ENCODE assay signal across 8 mouse cellular contexts in genomic region chr2:109677221-109678089, GRCm38 (mm10). TPM values are rescaled to one million over a fixed set of nuclear protein-coding genes. Genes with fewer than 3 reads are reported as not detected.
A peak's percentile ranks its signal among the peaks of the same experiment; 100 is the strongest.
DNase-seq lines count a peak whose midpoint lies in the region; ATAC-seq and TF ChIP-seq lines count a peak whose summit lies in the region.

No protein-coding gene starts in this region.

- peaks cover 13% of the 10 kb centered on the region for H3K4me1 ChIP-seq in kidney, embryonic 14.5 days (ENCODE audit: control insufficient read depth, insufficient read depth, low read length)
- H3K4me1 ChIP-seq in bone marrow macrophage, adult 2 months (ENCODE audit: control insufficient read depth, insufficient read depth, low read length) = no peaks in the 10 kb centered on the region
- peaks cover 2% of the 10 kb centered on the region; the same call in 1 of the 2 replicates for H3K4me1 ChIP-seq in forebrain, embryonic 11.5 days (replicated peaks; ENCODE audit: control insufficient read depth, insufficient read depth, low read length)
- H3K4me1 ChIP-seq in lung, adult 2 months (ENCODE audit: control insufficient read depth, insufficient read depth, low read length) = no peaks in the 10 kb centered on the region

- H3K27me3 ChIP-seq in kidney, embryonic 14.5 days (ENCODE audit: control insufficient read depth, insufficient read depth, low read length) = peaks cover 69% of the 10 kb centered on the region
- H3K27me3 ChIP-seq in forebrain, embryonic 11.5 days (ENCODE audit: control insufficient read depth, insufficient read depth, low read length) = peaks cover 41% of the 10 kb centered on the region
- no peaks in the 10 kb centered on the region for H3K27me3 ChIP-seq in myocyte (ENCODE audit: control insufficient read depth, insufficient read depth, insufficient read length)

- no peaks in the 10 kb centered on the region for H3K9me3 ChIP-seq in kidney, embryonic 14.5 days (ENCODE audit: control insufficient read depth, low read length)
- no peaks in the 10 kb centered on the region for H3K9me3 ChIP-seq in forebrain, embryonic 11.5 days (ENCODE audit: control insufficient read depth, low read length)

- WGBS in kidney, embryonic 14.5 days = under 1% methylated on average over 50 of the region's 50 CpGs
- WGBS in forebrain, embryonic 11.5 days = under 1% methylated on average over 46 of the region's 50 CpGs
- 3% methylated on average over 50 of the region's 50 CpGs for WGBS in lung, adult 2 months

- TF ChIP-seq POLR2A in bone marrow macrophage, adult 2 months (IDR thresholded peaks at IDR 0.05; ENCODE audit: borderline replicate concordance, low read depth, low read length) = no peak
- TF ChIP-seq POLR2A in myocyte (IDR thresholded peaks at IDR 0.05; ENCODE audit: insufficient read length, low read depth) = peak; percentile 74
- TF ChIP-seq POLR2A in lung, adult 2 months (IDR thresholded peaks at IDR 0.05; ENCODE audit: borderline replicate concordance, extremely low read depth, low read depth, low read length) = no peak

- H3K79me2 ChIP-seq in myocyte (ENCODE audit: control insufficient read depth, insufficient read depth) = no peaks in the 10 kb centered on the region

- no peak for DNase-seq in kidney, adult 8-10 months
- DNase-seq in forebrain, embryonic 11.5 days (ENCODE audit: low spot score) = peak; percentile 83
- DNase-seq in layer of hippocampus, postnatal 14 days (ENCODE audit: low spot score in 2 of 2) = peak; percentile 55 to 59
- DNase-seq in lung, adult 2 months = no peak

- H3K36me3 ChIP-seq in kidney, embryonic 14.5 days (ENCODE audit: control insufficient read depth, insufficient read depth, low read length) = no peaks in the 10 kb centered on the region
- no peaks in the 10 kb centered on the region for H3K36me3 ChIP-seq in forebrain, embryonic 11.5 days (ENCODE audit: control insufficient read depth, insufficient read depth, low read length)
- H3K36me3 ChIP-seq in myocyte (ENCODE audit: control insufficient read depth, insufficient read depth) = no peaks in the 10 kb centered on the region

- peak overlapping the region; percentile 28 for H3K4me3 ChIP-seq in kidney, embryonic 14.5 days (ENCODE audit: low read length)
- peak overlapping the region; percentile 31 for H3K4me3 ChIP-seq in bone marrow macrophage, adult 2 months (ENCODE audit: insufficient read depth, low read length)
- peak overlapping the region; percentile 55 for H3K4me3 ChIP-seq in forebrain, embryonic 11.5 days (ENCODE audit: low read depth, low read length)
- peak overlapping the region; percentile 40 for H3K4me3 ChIP-seq in myocyte
- no peak overlapping the region for H3K4me3 ChIP-seq in lung, adult 2 months (replicated peaks; ENCODE audit: extremely low read depth, low read depth, low read length)

- H3K4me2 ChIP-seq in kidney, embryonic 14.5 days (replicated peaks; ENCODE audit: low read depth, low read length) = peak overlapping the region; percentile 67
- peak overlapping the region; percentile 88 for H3K4me2 ChIP-seq in forebrain, embryonic 11.5 days (ENCODE audit: low read depth, low read length, severe bottlenecking)
- H3K4me2 ChIP-seq in myocyte (ENCODE audit: low read depth) = peak overlapping the region; percentile 93

- no peak for TF ChIP-seq CTCF in bone marrow macrophage, adult 2 months (IDR thresholded peaks at IDR 0.05; ENCODE audit: low read depth, low read length)
- TF ChIP-seq CTCF in lung, adult 2 months (IDR thresholded peaks at IDR 0.05; ENCODE audit: insufficient read depth, low read length) = no peak

- H3K27ac ChIP-seq in kidney, embryonic 14.5 days (ENCODE audit: low read depth, low read length) = no peak overlapping the region
- no peak overlapping the region for H3K27ac ChIP-seq in bone marrow macrophage, adult 2 months (ENCODE audit: insufficient read depth, low read depth, low read length)
- H3K27ac ChIP-seq in forebrain, embryonic 11.5 days (ENCODE audit: low read depth, low read length) = peak overlapping the region; percentile 72; the same call in 1 of the 2 replicates

- H3K9ac ChIP-seq in kidney, embryonic 14.5 days (ENCODE audit: low read depth, low read length) = peak overlapping the region; percentile 34; the same call in 1 of the 2 replicates
- H3K9ac ChIP-seq in forebrain, embryonic 11.5 days (ENCODE audit: low read length) = peak overlapping the region; percentile 66

- peak; percentile 51 for ATAC-seq in kidney, embryonic 14.5 days (ENCODE audit: low FRiP score, low TSS enrichment)
- peak; percentile 73 for ATAC-seq in forebrain, embryonic 11.5 days (replicated peaks; ENCODE audit: low FRiP score)
- no peak for ATAC-seq in monocyte, adult 5-6 weeks (replicated peaks; ENCODE audit: insufficient number of reproducible peaks, low FRiP score, low TSS enrichment, poor library complexity, severe bottlenecking)

- H3ac ChIP-seq in myocyte (ENCODE audit: control insufficient read depth, insufficient read length) = peak overlapping the region; percentile 47

TF ChIP-seq in myocyte, 11 proteins besides CTCF, POLR2A, EP300 and RAD21:
- TF ChIP-seq CEBPB (IDR thresholded peaks at IDR 0.05; ENCODE audit: insufficient read depth, poor library complexity, severe bottlenecking) (no peak), USF1 (IDR thresholded peaks at IDR 0.05; ENCODE audit: low read depth) (peak; percentile 3)
TF ChIP-seq in myocyte: peak in this region for 1.

RNA-seq across cellular contexts. Expression of gene Bdnf, which starts 3.0 kb away (rescaled TPM):
- polyA plus RNA-seq in kidney, embryonic 14.5 days (2014; fragmentation: Nextera tagmentation; extraction: Ambion mirVana) = 0.67 and 0.79 TPM in 2 replicates
- not detected in 2 replicates for polyA plus RNA-seq in bone marrow macrophage, adult 2 months (2012; ENCODE audit: insufficient read depth, insufficient read length, missing spikeins)
- polyA plus RNA-seq in forebrain, embryonic 11.5 days (2014; fragmentation: Nextera tagmentation; extraction: Ambion mirVana) = 0.85 and 1.1 TPM in 2 replicates
- 10 to 100 TPM; 34.2 TPM for total RNA-seq in layer of hippocampus, postnatal 14 days (2021)
- 3.3 TPM for polyA plus RNA-seq in myocyte (2012; fragmentation: generic; extraction: Trizol)
- not detected in 3 replicates for total RNA-seq in monocyte, adult 5-6 weeks (2017)
- 4.7 and 4.8 TPM in 2 replicates for polyA plus RNA-seq in lung, adult 2 months (2012; rRNA removed)

Comparison
In these comparisons a context has a peak if more than half of its experiments do, and no peak if none do; other contexts are left out.
1. DNase-seq: peak in forebrain, embryonic 11.5 days (single experiment) and layer of hippocampus, postnatal 14 days (2 of 2); none in kidney, adult 8-10 months (0 of 2) and lung, adult 2 months (single experiment).
2. Peak in every context shown above with its lines, with median percentiles within 50 percentile points of each other: H3K4me2 ChIP-seq.